Mouse (Mus musculus) midbrain, embryonic 13.5 days (tissue): ENCODE data around the gene Ap5s1. TPM values are rescaled to one million over a fixed set of nuclear protein-coding genes. Genes with fewer than 3 reads are reported as not detected.

Experiments
- ATAC-seq: fragments of 200-750 bp; cut with Nextera tagmentation; 2 replicates; pipeline ENCODE4 v1.8.0; 2017; ENCODE audit warnings: mild to moderate bottlenecking, moderate TSS enrichment, moderate library complexity
- H3K27ac ChIP-seq: fragments of 300-500 bp; sonication (generic); 2 replicates; pipeline ENCODE4 v1.5.1; 2015; ENCODE audit warnings: inconsistent platforms, mild to moderate bottlenecking, moderate library complexity
- H3K27me3 ChIP-seq: fragments of 300-500 bp; sonication (generic); 2 replicates; pipeline ENCODE4 v1.6.1; 2015; ENCODE audit warnings: mild to moderate bottlenecking, inconsistent platforms
- H3K36me3 ChIP-seq: fragments of 300-500 bp; sonication (generic); 2 replicates; pipeline ENCODE4 v1.6.1; 2015; ENCODE audit warnings: mild to moderate bottlenecking, inconsistent platforms
- H3K4me1 ChIP-seq: fragments of 300-500 bp; sonication (generic); replicated peaks from 2 replicates; pipeline ENCODE4 v1.6.1; 2015; ENCODE audit warnings: inconsistent platforms
- H3K4me2 ChIP-seq: fragments of 300-500 bp; sonication (generic); replicated peaks from 2 replicates; pipeline ENCODE4 v1.6.1; 2015; ENCODE audit warnings: moderate library complexity, mild to moderate bottlenecking, inconsistent platforms
- H3K4me3 ChIP-seq: fragments of 300-500 bp; sonication (generic); replicated peaks from 2 replicates; pipeline ENCODE4 v1.5.1; 2015; ENCODE audit warnings: mild to moderate bottlenecking, inconsistent platforms
- H3K9ac ChIP-seq: fragments of 300-500 bp; sonication (generic); replicated peaks from 2 replicates; pipeline ENCODE4 v1.6.1; 2015; ENCODE audit warnings: mild to moderate bottlenecking, inconsistent platforms
- H3K9me3 ChIP-seq: fragments of 300-500 bp; sonication (generic); 2 replicates; pipeline ENCODE4 v1.6.1; 2016; ENCODE audit warnings: mild to moderate bottlenecking, inconsistent platforms
- WGBS: fragments of 180-500 bp; shearing (Covaris S2); methylation state at CpG from one replicate; pipeline ENCODE4 v1.1.7; 2015; 5-methylcytosine and 5-hydroxymethylcytosine counted together
- polyA plus RNA-seq: library from polyadenylated mRNA; unstranded; fragments of >200 nt; fragmentation: Nextera tagmentation; extraction: Ambion mirVana; gene quantifications from 2 replicates; pipeline ENCODE4 v1.2.1, GENCODE M21; 2015

The Ap5s1 gene
- polyA plus RNA-seq, 1 experiment from 2014 or later, result 33.4 TPM

DNA sequence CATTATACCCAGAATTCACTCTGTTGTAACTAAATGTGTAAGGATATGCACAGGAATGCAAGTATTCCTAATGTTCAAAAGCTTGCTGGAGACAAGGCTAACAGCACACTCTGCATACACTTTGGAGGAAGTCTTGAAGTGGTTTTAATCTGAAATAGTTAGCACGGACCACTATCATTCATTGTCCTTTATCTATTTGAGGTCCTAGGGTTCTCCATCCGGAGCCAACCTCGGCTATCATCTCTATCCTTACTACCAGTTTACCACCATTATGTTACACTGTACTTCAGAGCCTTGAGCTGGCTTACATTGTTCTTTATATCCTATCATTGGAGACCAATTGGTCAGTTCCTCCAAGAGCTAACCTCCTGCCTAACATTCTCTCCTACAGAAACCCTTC, 20.4 kb downstream of the Ap5s1 start:
- no peaks in the 10 kb centered on the region for H3K4me1 ChIP-seq
- WGBS, result 89% methylated on average over 3 of the region's 3 CpGs
- no peak overlapping the region for H3K27ac ChIP-seq
- H3K36me3 ChIP-seq, result no peaks in the 10 kb centered on the region
- H3K9ac ChIP-seq, result no peak overlapping the region
- H3K27me3 ChIP-seq, result no peaks in the 10 kb centered on the region
- ATAC-seq, result no peak
- H3K9me3 ChIP-seq, result no peaks in the 10 kb centered on the region
- no peak overlapping the region for H3K4me3 ChIP-seq
- no peak overlapping the region for H3K4me2 ChIP-seq

GRCm38 (mm10) chr2:131232558-131232957, 25.7 kb downstream of the Ap5s1 start:
- no peaks in the 10 kb centered on the region for H3K9me3 ChIP-seq
- no peaks in the 10 kb centered on the region for H3K27me3 ChIP-seq
- WGBS, result 91% methylated on average over 2 of the region's 2 CpGs
- no peak overlapping the region for H3K4me3 ChIP-seq
- H3K4me1 ChIP-seq, result peaks cover 19% of the 10 kb centered on the region
- no peak overlapping the region for H3K9ac ChIP-seq
- no peak overlapping the region for H3K27ac ChIP-seq
- no peak overlapping the region for H3K4me2 ChIP-seq
- H3K36me3 ChIP-seq, result no peaks in the 10 kb centered on the region
- ATAC-seq, result no peak

DNA sequence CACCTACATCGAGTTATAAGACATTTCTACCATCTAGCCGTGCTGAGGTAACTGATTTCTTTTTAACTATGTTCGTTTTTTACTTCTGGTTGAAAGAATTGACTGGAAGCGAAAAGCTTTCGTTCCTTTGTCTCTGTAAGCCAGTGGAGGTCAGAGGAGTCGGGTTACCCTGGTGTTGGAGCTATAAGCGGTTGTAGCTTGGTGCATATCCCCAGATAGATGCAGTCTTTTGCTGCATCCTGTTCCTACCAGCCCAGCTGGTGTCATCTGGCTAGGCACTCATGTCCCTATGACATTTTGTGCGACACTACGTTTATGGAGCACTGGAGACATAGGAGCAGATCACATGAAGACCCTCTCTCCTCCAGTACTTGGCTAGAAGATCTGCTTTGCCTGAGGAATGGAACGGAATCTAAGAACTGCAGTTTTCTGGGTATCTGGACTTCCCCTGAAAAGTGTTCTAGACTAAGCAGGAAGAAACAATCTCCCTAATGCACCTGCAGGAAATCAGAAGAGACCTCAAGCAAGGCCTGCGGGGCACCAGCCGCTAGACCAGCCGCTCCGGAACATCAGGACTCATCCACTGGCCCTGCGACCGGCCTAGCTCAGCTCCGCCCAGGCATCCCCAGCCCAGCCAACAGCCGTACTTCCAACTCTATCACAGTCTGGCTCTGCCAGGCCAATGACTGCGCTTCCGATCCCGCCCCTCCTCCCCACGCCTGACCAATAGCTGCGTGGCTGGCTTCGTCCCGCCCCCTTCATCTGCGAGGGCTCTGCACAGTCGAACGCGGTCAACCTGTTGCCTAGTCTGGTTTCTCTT, 26.6 kb downstream of the Ap5s1 start, which contains the start of gene Mavs:
TSS of gene Mavs (plus strand) at position 757 of the 820 bp plus-strand sequence.
- Histone ChIP-seq H3K4me3 (peak within 1 kb of the TSS; percentile 52), H3K9me3 (no peaks in the 10 kb centered on the region), H3K27ac (no peak within 1 kb of the TSS), H3K4me2 (peak within 1 kb of the TSS; percentile 83), H3K27me3 (no peaks in the 10 kb centered on the region), H3K9ac (peak within 1 kb of the TSS; percentile 64), H3K4me1 (peaks cover 19% of the 10 kb centered on the region), H3K36me3 (no peaks in the 10 kb centered on the region)
- WGBS, result 8% methylated on average over 29 of the region's 29 CpGs
- ATAC-seq, result peak; percentile 100

DNA sequence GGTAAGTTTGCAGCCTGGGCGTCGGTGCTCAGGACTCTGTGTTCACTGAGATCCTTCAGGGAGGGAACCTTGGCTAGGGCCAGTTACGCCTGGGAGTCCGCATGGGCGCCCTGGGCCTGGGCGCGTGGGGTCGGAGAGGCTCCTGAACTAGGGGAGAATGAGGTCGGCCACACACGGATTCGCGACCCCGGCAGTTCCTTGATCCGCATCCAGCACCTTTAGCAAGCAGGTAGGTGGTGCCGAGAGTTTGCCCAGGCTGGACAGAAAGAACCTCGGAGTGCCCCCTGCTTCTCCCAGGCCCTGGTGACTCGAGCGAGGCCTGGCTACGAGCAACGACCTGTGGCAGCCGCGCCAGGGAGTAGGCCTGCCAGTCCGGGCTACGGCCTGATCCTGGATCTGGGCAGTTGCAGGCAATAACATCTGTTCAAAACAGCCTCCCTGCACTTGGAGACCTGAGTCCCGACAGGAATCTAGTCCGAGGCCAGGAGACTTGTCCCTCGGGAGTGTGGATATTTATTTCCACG, 27.3 kb downstream of the Ap5s1 start:
- no peak overlapping the region for H3K27ac ChIP-seq
- peak overlapping the region; percentile 64 for H3K9ac ChIP-seq
- H3K4me3 ChIP-seq, result peak overlapping the region; percentile 52
- H3K4me1 ChIP-seq, result peaks cover 19% of the 10 kb centered on the region
- H3K36me3 ChIP-seq, result no peaks in the 10 kb centered on the region
- 12% methylated on average over 28 of the region's 28 CpGs for WGBS
- no peaks in the 10 kb centered on the region for H3K27me3 ChIP-seq
- peak; percentile 32 for ATAC-seq
- peak overlapping the region; percentile 83 for H3K4me2 ChIP-seq
- H3K9me3 ChIP-seq, result no peaks in the 10 kb centered on the region

DNA sequence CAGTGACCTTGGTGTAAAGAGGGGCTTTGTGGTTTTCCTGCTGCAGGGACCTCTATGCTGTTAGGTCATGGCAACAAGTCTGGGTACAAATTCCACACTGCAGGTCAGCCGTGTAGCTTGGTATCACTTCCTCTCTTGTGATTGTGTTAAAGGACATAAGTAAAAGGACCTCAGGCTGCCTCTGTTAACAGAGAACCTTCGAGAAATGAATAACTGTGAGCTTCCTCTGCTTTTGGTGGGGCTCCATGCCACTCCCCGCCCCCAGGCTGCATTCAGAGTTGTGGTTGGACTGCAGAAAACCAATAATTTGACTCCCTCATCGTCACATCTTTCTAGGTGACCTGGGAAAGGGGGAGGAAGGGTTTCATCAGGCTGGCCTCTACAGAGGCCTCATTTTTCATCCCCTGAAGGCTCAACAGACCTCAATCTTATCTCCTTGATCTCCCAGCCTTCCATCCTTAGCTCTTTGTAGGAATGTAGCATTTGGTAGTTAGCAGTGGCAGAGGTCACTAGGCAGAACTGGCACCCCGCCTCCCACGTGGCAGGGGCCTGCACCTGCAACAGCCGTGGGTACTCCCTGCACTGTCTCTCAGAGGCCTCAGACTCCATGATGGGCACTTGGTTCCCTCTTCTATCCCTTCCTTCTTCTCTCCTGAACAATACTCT, 28.2 kb downstream of the Ap5s1 start:
- Histone ChIP-seq H3K4me2 (peak overlapping the region; percentile 83), H3K9ac (no peak overlapping the region), H3K9me3 (no peaks in the 10 kb centered on the region), H3K4me1 (peaks cover 19% of the 10 kb centered on the region), H3K27me3 (no peaks in the 10 kb centered on the region), H3K4me3 (no peak overlapping the region), H3K36me3 (no peaks in the 10 kb centered on the region), H3K27ac (no peak overlapping the region)
- 85% methylated on average over 7 of the region's 7 CpGs for WGBS
- no peak for ATAC-seq

DNA sequence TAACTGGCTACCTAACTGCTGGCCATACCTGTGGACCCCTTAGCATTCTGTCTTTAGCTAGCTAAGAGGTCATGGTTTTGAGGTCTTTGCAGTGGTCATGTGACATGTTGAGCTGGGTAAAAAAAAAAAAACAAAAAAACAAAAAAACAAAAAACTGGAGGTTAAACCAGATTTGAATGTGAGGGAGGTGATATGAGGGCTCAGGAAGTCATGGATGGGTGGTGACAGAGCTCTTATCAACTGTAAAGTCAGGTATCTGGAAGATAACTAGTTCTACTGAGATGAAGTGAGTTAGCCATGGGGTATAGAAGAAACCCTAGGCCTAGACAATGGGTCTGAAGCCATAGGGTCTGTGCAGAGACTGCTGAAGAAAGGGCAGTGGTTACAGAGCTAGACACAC, 35.3 kb downstream of the Ap5s1 start:
- Histone ChIP-seq H3K4me1 (no peaks in the 10 kb centered on the region), H3K27ac (no peak overlapping the region), H3K36me3 (peaks cover 32% of the 10 kb centered on the region), H3K9me3 (no peaks in the 10 kb centered on the region), H3K9ac (no peak overlapping the region), H3K4me2 (no peak overlapping the region), H3K4me3 (no peak overlapping the region), H3K27me3 (no peaks in the 10 kb centered on the region)
- ATAC-seq, result no peak

- H3K4me1 ChIP-seq, result no peaks in the 10 kb centered on the region
- H3K27ac ChIP-seq, result no peak overlapping the region
- no peak overlapping the region for H3K4me3 ChIP-seq
- H3K4me2 ChIP-seq, result no peak overlapping the region
- no peaks in the 10 kb centered on the region for H3K9me3 ChIP-seq
- no peak overlapping the region for H3K9ac ChIP-seq
- peaks cover 38% of the 10 kb centered on the region for H3K36me3 ChIP-seq
- ATAC-seq, result no peak
- WGBS, result 97% methylated on average over 7 of the region's 7 CpGs
- H3K27me3 ChIP-seq, result no peaks in the 10 kb centered on the region
These were observed 36.1 kb downstream of the Ap5s1 start for GRCm38 (mm10) chr2:131242929-131243328.

DNA sequence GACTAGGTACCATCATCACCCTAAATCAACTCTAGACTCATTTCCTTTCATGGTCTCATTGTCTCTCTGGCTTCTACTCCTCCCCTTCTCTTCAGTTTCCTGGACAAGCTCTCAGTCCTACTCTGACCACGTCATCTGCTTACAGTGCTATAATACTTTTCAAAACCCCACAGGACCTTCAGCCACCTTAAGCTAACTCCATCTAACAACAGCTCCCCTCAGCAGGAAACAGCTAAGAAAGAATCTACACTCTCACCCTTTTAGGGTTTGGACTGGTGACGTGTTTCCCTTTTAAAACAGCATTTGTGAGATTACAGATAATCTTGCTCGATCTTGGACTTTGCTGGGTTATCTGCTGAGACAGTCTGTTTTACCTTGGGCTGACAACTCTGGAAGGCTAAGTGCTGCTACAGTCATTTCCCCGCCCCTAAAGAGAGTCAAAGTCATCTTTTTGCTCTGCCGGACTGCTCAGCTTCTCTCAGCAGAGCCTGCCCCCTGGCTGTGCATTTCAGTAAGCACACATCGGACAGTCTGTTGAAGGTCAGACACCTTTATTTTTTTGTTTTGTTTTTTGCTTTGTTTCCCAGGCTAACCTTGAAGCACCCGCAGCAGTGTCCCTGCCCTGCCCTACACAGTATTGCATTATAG, 46.9 kb downstream of the Ap5s1 start:
- Histone ChIP-seq H3K4me1 (no peaks in the 10 kb centered on the region), H3K36me3 (no peaks in the 10 kb centered on the region), H3K27ac (no peak overlapping the region), H3K9ac (no peak overlapping the region), H3K4me3 (no peak overlapping the region), H3K4me2 (no peak overlapping the region), H3K27me3 (no peaks in the 10 kb centered on the region), H3K9me3 (no peaks in the 10 kb centered on the region)
- 33% methylated on average over 7 of the region's 7 CpGs for WGBS
- peak; percentile 65; the same call in 1 of the 2 replicates for ATAC-seq

- no peak overlapping the region for H3K4me3 ChIP-seq
- 89% methylated on average over 2 of the region's 2 CpGs for WGBS
- H3K27me3 ChIP-seq, result no peaks in the 10 kb centered on the region
- H3K9ac ChIP-seq, result no peak overlapping the region
- H3K36me3 ChIP-seq, result no peaks in the 10 kb centered on the region
- no peaks in the 10 kb centered on the region for H3K9me3 ChIP-seq
- no peak for ATAC-seq
- no peak overlapping the region for H3K4me2 ChIP-seq
- H3K27ac ChIP-seq, result no peak overlapping the region
- no peaks in the 10 kb centered on the region for H3K4me1 ChIP-seq
These were observed 47.4 kb downstream of the Ap5s1 start for GRCm38 (mm10) chr2:131254329-131254713.

DNA sequence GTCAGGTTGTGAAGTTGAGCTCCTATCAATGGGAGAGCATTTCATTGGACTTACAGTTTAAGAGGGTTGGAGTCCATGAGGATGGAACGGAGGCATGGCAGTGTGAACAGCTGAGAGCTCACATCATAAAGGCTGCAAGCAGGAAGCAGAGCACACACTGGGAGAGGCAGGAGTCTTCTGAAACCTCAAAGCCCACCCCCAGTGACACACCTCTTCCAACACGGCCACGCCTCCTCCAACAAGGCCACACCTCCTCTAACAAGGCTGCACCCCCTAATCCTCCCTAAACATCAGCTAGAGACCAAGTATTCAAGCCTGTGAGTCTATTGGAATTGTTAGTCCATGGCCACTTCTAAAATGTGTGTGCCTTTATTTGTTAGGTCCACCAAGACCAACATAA, 48.9 kb downstream of the Ap5s1 start:
- no peak overlapping the region for H3K9ac ChIP-seq
- H3K4me1 ChIP-seq, result peaks cover 3% of the 10 kb centered on the region
- no peaks in the 10 kb centered on the region for H3K36me3 ChIP-seq
- H3K27ac ChIP-seq, result no peak overlapping the region
- H3K27me3 ChIP-seq, result no peaks in the 10 kb centered on the region
- 55% methylated on average over 3 of the region's 3 CpGs for WGBS
- H3K4me2 ChIP-seq, result no peak overlapping the region
- H3K4me3 ChIP-seq, result no peak overlapping the region
- no peaks in the 10 kb centered on the region for H3K9me3 ChIP-seq
- no peak for ATAC-seq

GRCm38 (mm10) chr2:131258693-131259092, 51.8 kb downstream of the Ap5s1 start:
- 85% methylated on average over 8 of the region's 8 CpGs for WGBS
- Histone ChIP-seq H3K27me3 (no peaks in the 10 kb centered on the region), H3K4me1 (peaks cover 18% of the 10 kb centered on the region), H3K36me3 (no peaks in the 10 kb centered on the region), H3K9me3 (no peaks in the 10 kb centered on the region), H3K4me3 (no peak overlapping the region), H3K9ac (no peak overlapping the region), H3K27ac (no peak overlapping the region), H3K4me2 (no peak overlapping the region)
- ATAC-seq, result no peak
